Mouse (Mus musculus) T-helper 2 cell (primary cell): ENCODE results near the gene Coasy.

ENCODE experiments used
- in situ Hi-C: fragments of 300-600 bp; cut with MboI, MseI; formaldehyde crosslinking; loops from one replicate; pipeline ENCODE4 v1.15.1; 2025; ENCODE audit warnings: high pct_unique_total_duplicates

The Coasy gene

DNA sequence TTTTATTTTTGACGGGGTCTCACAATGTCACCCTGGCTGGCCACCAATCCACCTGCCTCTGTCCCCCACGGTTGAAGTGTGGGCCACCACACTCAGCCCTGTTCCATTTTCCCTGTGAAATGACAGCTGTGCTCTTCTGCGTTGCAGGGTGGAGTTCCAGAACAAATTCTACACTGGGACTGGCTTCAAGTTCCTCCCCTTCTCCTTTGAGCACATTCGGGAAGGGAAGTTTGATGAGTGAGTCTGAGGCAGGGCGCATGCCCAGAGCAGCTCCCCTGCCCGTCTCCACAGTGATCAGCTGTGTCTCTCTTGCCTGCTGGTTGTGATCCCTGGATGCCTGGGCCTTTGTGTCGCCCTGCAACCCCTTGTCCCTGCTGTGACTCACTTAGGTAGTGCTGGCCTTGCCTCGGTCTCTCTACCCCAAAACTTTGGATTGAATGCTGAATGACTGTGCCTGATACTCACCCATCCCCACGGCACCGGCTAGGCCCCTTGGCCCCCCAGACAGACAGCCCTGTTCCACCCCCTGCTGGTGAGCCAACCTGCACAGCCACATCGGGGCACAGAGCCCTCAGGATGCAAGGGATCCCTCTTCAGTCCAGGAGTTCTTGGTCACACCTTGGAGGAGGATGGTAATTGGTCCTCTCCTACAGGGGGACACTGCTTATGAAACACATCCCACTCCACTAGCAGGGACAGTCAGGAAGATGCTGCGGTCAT is 20.0 kb upstream of the Coasy start:
- in situ Hi-C loops, result loop anchor here (10.0 kb wide), 1 partner anchor 178 kb away; no protein-coding TSS in a partner anchor

DNA sequence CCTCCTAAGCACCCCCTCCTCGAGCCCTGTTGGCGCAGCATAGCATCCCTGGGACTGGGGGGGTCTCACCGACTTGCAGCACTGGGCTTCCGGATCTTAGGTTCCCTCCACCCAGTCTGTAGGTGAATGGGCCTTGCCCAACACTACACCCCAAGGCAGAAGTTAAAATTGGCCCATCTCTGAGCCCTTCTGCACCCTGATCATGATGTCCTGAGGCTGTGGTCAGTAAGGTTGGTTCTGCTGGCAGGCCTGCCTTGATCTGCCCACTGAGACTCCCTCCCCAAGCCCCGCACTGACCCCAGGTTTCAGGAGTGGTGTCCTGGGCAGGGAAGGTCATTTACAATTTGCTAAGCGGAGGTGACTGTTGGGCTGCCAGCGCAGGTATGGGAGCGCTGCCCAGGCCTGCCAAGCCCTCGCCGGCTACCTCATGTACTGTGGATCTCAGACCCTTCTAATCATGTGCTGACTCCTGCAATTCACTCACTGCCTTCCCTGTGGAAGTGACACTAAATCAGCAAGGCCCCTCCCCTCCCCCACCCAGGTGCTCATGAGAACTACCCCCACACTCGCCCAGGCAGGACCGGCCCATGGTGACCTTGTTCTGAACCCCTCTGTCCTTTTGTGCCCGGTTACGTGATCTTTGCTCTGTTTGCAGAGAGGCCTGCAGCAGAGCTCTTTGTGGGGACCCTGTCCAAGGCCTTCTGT is 19.2 kb upstream of the Coasy start:
- in situ Hi-C loops, result loop anchor here (10.0 kb wide), 1 partner anchor 178 kb away; no protein-coding TSS in a partner anchor

DNA sequence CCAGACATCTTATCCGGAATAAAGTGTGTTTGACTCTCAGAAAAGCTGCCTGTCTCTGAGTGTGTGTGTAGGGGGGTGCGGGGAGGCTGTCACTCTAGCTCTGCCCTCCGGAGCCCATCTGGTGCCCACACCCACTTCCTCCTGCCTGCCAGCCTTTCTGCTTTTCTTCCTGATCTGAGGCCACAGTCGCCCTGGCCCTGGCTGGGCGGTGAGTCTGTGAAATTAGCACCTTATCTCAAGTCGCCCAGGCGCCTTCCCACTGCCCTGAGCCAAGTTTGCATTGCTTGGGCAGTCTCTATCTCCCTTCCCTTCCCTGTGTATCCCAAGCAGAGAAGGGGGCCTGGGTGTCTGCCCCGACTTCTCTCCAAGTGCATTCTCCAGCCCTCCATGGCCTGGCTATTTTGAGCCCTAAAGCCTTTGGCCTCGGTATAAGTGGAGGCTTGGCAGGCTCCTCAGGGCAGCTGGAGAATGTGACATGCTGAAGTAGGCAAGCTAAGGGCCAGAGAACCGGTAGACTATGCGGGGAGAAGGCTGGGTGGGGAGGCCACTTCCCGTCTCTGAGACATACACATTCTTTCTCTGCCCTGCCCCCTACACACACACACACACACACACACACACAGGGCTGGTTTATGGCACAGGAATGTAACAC is 18.6 kb upstream of the Coasy start:
- in situ Hi-C loops, result loop anchor here (10.0 kb wide), 1 partner anchor 179 kb away; no protein-coding TSS in a partner anchor

DNA sequence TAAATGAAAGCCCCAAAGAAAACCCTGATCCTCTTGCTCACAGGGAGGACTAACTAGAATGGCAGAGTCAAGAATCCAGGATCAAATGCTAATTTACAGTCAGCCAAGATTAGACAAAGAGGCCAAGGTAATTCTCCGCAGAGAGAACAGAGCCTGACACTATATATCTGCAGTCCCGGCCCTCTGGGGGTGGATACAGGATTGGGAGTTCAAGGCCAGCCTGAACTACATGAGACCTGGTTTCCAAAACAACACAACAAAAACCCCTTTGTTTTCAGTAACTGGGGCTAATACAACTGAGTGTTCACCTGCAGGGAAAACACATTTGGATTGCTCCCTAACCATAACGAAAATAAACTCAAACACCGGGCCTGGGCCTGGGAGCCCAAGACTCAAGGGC is 17.9 kb upstream of the Coasy start:
- in situ Hi-C loops, result loop anchor here (10.0 kb wide), 1 partner anchor 180 kb away; no protein-coding TSS in a partner anchor

DNA sequence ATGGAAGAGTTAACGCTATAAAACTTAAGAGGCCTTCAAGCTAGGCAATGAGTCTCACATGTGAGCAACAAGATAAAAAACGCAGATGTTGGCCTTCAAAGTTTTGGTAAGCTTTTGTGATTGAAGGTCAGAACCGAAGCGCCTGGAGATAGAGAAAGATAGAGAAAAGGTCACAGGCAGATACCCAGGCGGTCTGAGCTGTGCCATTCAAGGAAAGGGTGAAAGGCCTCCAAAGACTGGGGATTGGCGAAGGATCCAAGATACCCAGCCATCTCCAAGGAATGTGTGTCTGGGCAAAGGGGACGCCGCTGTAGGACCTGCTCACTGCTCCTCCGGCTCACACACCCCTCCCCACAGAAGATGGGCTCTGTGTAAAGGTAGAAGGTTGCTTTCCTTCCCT is 17.4 kb upstream of the Coasy start:
- in situ Hi-C loops, result loop anchor here (10.0 kb wide), 1 partner anchor 180 kb away; no protein-coding TSS in a partner anchor

DNA sequence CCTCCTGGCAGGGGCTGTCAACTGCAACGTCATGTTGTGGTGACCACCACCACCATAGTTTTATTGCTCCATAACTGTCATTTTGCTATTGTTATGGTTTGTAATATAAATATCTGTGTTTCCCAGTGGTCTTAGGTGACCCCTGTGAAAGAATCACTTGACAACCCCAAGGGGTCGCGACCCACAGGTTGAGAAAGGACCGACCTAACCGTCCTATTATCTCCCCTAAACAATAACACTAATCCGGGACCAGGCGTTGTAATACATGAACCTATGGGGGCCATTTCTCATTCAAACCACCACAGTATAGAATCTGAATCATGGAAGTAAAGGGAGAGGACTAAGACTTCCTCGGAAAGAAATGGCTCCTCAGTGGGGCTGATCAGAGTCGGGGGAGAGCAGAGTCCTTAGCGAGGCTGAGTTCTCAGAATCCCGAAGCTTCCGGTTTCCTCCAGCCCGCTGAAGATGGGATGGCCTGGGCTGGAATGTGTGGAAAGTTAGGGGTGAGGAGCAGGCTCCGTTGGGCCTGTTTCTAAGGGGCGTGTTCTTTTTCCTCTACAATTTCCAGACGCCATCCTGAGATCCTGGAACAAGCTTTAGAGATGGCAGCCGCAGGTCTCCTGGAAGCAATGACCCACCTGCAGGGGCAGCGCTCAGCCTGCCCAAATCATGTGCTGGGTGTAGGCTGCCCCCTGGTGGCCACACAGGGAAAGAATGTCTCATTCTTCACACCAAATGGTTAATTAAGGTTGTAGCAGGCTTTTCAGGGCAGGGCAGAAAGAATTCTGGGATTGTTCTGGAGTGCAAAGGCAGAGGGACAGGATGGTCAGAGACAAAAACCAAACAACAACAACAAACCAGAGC is 15.6 kb upstream of the Coasy start:
- in situ Hi-C loops, result loop anchor here (10.0 kb wide), 1 partner anchor 182 kb away; no protein-coding TSS in a partner anchor

DNA sequence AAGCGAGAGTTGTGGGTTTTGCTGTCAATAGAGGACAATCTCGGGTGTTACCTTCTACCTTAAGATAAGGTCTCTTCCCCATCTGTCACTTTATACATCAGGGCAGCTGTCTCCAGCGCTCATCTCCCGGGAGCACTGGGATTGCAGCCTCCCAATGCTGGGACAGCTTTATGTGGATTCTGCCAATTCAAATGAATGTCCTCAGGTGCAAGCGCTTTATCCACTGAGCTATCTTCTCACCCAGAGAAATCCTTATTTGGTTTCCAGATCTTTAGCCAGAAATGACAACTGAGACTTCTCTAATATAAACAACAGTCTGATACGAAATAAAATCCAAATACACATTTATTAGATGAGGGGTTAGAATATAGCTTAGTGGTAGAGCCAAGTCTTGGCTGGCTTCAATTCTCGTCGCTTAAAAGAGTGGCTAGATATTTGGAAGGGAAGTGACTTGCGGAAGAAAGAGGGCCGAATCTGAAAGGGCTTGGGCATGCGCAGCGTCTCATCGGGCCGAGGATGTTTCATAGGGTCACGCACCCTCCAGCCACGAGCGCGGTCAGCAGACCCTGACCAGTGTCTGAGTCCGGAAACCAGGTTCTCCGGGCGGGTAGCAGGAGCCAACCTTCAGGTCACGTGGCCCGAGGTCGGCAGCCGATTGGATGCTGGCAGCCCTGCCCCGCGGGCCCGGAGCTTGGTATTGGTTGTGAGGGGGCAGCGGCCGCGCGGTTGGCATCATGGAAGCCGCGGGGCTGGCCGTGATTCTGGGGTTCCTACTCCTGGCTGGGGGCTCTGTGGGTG is 12.8 kb upstream of the Coasy start, which contains the start of gene Naglu:
Naglu (plus strand) TSS at position 622 of the 798 bp plus-strand sequence.
- in situ Hi-C loops, result loop anchor here (10.0 kb wide), 1 partner anchor 185 kb away; no protein-coding TSS in a partner anchor

DNA sequence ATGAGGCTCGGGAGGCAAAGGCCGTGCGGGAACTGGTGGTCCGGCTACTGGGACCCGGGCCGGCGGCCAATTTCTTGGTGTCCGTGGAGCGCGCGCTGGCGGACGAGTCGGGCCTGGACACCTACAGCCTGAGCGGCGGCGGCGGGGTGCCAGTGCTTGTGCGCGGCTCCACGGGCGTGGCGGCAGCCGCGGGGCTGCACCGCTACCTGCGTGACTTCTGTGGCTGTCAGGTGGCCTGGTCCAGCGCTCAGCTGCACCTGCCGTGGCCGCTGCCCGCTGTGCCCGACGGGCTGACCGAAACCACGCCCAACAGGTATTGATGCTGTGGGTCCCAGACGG is 12.2 kb upstream of the Coasy start:
- in situ Hi-C loops, result no loop called here

DNA sequence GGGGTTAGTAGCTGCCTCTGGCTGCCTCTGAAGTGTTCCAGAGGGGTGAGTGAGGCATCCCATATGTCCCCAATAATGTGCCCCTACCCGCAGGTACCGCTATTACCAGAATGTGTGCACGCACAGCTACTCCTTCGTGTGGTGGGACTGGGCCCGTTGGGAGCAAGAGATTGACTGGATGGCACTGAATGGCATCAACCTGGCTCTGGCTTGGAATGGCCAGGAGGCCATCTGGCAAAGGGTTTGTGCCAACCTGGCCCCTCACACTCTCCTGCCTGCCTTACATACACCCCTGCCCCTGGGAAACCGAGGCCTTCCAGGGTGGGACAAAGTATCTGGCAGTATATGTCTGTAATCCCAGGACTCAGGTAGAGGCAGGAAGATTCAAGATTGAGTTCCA is 11.4 kb upstream of the Coasy start:
- in situ Hi-C loops, result no loop called here

DNA sequence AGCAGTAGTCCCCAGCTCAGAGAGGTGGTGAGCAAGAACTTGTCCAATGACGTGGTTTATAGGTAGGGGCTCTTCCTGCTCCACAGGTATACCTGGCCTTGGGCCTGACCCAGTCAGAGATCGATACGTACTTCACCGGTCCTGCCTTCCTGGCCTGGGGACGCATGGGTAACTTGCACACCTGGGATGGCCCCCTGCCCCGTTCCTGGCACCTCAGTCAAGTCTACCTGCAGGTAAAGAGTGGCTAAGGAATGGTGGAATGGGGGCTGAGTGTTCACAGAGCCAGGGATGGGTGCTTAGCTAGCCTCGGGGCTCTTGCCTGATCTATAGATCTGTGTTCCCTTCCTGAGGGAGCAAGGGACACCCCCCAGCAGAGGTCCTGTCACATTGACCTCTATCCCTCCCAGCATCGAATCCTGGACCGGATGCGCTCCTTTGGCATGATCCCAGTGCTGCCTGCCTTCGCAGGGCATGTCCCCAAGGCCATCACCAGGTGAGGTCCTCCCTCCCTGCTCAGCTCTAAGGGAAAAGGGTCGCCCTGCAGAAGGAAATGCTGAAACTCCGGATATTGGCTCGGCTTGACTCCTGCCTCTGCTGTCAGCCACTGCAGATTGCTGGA is 10.4 kb upstream of the Coasy start:
- in situ Hi-C loops, result no loop called here

DNA sequence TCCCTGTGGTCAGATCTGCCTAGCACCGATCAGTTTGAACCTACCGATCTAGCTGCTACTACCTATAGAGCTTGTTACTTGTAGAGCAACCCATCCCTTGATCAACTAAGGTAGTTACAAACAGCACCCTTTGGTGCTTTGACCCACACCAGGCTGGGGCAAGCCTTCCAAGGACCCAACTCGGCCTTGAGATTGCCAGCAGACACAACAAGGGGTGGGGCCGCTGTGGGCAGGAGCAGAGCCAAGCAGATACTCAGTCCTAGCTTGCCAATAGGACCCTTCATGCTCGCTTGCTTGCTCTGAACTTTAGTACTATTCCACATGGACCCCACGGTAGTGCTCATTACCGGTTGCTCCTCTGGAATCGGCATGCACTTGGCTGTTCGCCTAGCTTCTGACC is 4.2 kb upstream of the Coasy start, which contains the start of gene Hsd17b1:
Hsd17b1 (plus strand) TSS at position 291 of the 400 bp plus-strand sequence.
- in situ Hi-C loops, result no loop called here

DNA sequence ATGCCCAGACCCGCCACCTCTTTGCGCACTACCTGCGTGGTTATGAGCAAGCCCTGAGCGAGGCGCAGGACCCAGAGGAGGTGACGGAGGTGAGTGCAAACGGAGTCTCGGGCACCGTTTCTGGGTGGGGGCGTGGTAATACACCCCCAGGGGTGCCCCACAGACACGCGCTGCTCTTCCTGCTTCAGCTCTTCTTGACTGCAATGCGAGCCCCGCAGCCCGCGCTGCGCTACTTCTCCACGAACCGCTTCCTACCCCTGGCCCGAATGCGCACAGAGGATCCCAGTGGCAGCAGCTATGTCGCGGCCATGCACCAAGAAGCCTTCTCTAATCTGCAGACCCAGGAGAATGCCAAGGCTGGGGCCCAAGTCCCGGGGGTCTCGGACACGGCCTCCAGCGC is 2.6 kb upstream of the Coasy start:
- in situ Hi-C loops, result no loop called here

DNA sequence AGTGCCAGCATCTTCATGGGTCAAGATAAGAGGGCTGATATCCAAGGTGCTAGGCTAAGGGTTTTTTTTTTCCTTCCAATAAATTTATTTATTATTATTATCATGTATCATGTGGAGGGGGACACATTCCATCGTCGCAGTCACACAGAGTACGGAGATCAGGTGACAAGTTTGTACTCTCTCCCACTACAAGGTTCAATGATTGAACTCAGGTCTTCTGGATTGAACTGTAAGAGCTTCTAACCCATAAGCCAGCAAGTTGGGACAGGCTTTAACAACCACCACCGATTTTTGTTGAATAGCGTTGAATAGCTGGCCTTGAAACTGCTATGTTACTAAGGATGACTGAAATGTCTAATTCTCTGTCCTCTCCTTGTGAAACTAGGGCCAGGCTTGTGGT is 1.9 kb upstream of the Coasy start:
- in situ Hi-C loops, result no loop called here

DNA sequence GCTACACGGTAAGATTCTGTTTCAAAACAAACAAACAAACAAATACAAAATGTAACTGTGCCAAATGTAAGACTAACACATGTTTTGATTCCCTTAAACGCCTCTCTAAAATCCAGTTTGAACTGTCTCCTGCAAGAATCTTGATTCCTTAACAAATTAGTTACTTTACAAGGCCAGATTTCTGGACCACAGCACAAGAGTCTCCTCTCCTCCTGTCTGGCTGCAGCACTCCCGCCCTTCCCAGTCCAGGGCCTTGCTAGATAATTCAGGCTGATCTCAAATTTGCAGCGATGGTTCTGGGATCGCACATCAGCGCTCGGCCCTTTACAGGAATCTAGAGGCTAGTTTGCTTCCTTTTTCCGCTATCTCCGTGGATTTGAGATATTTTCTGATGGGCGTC is 706 bp upstream of the Coasy start:
- in situ Hi-C loops, result no loop called here

DNA sequence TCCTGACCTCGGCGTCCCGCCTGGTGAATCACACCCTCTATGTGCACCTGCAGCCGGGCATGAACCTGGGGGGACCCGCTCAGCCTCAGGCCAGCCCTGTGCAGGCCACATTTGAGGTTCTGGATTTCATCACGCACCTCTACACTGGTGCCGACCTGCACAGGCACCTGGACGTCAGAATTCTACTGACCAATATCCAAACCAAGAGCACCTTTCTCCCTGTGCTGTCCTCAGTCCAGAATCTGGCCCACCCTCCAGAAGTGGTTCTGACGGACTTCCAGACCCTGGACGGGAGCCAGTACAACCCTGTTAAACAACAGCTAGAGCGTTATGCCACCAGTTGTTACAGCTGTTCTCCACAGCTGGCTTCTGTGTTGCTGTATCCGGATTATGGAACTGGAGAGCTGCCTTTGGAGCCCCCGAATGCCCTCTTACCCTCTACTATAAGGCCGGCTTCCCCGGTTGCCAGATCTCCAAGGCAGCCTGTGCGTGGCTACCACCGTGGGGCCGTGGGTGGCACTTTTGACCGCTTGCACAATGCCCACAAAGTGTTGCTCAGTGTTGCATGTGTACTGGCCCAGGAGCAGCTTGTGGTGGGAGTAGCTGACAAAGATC is 825 bp downstream of the Coasy start:
- in situ Hi-C loops, result no loop called here

DNA sequence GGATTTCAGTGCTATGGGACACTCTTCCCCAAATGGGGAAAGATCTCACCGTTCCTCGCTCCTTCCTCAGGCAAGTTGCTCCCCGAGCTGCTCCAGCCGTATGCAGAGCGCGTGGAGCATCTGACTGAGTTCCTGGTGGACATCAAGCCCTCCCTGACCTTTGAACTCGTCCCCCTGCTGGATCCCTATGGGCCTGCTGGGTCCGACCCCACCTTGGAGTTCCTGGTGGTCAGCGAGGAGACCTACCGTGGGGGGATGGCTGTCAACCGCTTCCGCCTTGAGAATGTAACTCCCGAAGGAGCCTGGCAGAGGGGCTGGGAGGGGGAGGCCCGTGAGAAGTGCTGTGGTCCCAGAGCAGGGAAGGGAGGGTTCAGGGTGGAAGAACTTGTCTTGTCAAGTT is 1.9 kb downstream of the Coasy start:
- in situ Hi-C loops, result no loop called here

DNA sequence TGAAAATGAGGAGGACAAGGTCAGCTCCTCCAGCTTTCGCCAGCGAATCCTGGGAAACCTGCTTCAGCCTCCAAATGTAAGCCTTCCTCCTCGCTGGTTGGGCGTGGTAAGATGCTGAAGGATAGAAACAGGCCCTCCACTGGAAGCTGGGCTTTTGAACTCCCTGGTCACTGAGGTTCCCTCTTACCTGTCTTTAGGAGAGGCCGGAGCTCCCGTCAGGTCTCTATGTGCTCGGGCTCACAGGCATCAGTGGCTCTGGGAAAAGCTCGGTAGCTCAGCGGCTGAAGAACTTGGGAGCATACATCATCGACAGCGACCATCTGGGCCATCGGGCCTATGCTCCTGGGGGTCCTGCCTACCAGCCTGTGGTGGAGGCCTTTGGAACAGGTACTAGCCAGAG is 2.4 kb downstream of the Coasy start:
- in situ Hi-C loops, result no loop called here

DNA sequence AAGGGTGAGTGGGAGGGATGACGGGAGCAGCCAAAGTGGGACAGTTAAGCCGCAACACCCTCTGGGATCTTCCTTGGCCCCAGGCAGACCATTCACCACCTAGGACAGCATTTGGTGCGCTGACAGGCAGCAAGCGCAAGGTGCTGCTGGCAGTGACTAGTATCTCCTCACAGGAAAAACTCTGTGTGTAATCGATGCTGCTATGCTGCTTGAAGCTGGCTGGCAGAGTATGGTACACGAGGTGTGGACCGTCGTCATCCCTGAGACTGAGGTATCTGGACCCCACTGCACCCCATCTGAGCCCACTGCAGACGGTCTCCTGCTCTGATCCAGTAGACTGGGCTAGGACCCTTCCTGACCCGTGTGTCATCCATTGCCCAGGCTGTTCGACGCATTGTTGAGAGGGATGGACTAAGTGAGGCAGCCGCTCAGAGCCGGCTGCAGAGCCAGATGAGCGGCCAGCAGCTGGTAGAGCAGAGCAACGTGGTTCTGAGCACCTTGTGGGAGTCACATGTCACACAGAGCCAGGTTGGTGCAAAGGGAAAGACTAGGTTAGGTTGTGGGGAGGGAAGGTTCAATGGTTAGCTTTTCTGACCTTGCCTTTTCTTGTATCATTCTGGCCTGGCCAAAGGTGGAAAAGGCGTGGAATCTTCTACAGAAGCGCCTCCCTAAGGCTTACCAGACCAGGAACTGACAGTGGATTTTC is 3.4 kb downstream of the Coasy start:
- in situ Hi-C loops, result no loop called here

DNA sequence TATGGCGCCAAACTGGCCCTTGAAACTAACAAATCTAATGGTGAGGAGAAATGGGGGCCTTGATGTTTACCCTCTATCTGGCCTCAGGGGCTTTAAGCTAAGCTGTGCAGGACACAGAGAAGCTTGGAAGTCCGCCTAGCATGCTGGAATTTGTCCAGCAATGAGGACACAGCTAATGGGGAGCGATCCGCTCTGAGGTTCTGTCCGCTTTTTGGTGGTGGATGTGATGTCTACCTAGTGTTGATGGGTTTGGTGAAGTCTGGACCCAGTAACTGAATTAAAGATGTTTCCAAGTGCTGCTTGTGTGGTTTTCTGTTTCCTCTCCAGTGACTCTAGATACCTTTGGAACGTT is 3.9 kb downstream of the Coasy start:
- in situ Hi-C loops, result no loop called here
